In genomic region chr19:6979001-6979479, GRCm38 (mm10) we compare ENCODE assay signal across 9 mouse cellular contexts. TPM values are rescaled to one million over a fixed set of nuclear protein-coding genes. Genes with fewer than 3 reads are reported as not detected.
DNase-seq lines count a peak whose midpoint lies in the region; ATAC-seq and TF ChIP-seq lines count a peak whose summit lies in the region.
"Had no signal": no experiment of that assay in that cellular context is flagged by ENCODE, and none has a peak within 500 bp of the region (broad histone marks: within the 10 kb centered on the region; RNA-seq: fewer than 3 reads in every experiment).

No protein-coding gene starts in this region.

- peak; percentile 59 to 65 for DNase-seq in cerebellum, adult 2 months
- DNase-seq in cerebellum, adult 11-12 months, result no peak
- peak in 1 of 2 experiments; percentile 32 for DNase-seq in spleen, adult 2 months (ENCODE audit: low read depth in 1 of 2, low spot score in 2 of 2)
- DNase-seq in spleen, postnatal 10 days (ENCODE audit: low spot score in 2 of 2), result no peak
- DNase-seq in kidney, postnatal 14 days, result peak; percentile 43
- no peak for DNase-seq in retina, embryonic 14.5 days (ENCODE audit: low spot score)

- peaks cover 4% of the 10 kb centered on the region; the same call in 1 of the 2 replicates for H3K36me3 ChIP-seq in spleen, adult 2 months (ENCODE audit: control insufficient read depth, insufficient read depth, low read length)
- peaks cover 8% of the 10 kb centered on the region for H3K36me3 ChIP-seq in forebrain, embryonic 16.5 days (ENCODE audit: control insufficient read depth, insufficient read depth)
- H3K36me3 ChIP-seq in midbrain, embryonic 13.5 days, result peaks cover 34% of the 10 kb centered on the region

- H3K9me3 ChIP-seq in forebrain, embryonic 16.5 days (ENCODE audit: control insufficient read depth, low read length), result no peaks in the 10 kb centered on the region
- no peaks in the 10 kb centered on the region for H3K9me3 ChIP-seq in midbrain, embryonic 13.5 days

- H3K27ac ChIP-seq in cerebellum, adult 2 months (ENCODE audit: insufficient read depth, low read length), result no peak overlapping the region
- peak overlapping the region; percentile 80 for H3K27ac ChIP-seq in spleen, adult 2 months (ENCODE audit: insufficient read depth, low read length)
- peak overlapping the region; percentile 95 for H3K27ac ChIP-seq in forebrain, embryonic 16.5 days (ENCODE audit: low read length)
- H3K27ac ChIP-seq in midbrain, embryonic 13.5 days, result peak overlapping the region; percentile 97

- H3K4me1 ChIP-seq in cerebellum, adult 2 months (ENCODE audit: control insufficient read depth, insufficient read depth, low read length), result peaks cover 8% of the 10 kb centered on the region; the same call in 1 of the 2 replicates
- peaks cover 14% of the 10 kb centered on the region for H3K4me1 ChIP-seq in spleen, adult 2 months (ENCODE audit: control insufficient read depth, insufficient read depth, insufficient read length)
- peaks cover 42% of the 10 kb centered on the region for H3K4me1 ChIP-seq in forebrain, embryonic 16.5 days (replicated peaks; ENCODE audit: control insufficient read depth, insufficient read depth, low read length)
- peaks cover 49% of the 10 kb centered on the region for H3K4me1 ChIP-seq in midbrain, embryonic 13.5 days (replicated peaks)

- peak overlapping the region; percentile 75 for H3K4me2 ChIP-seq in forebrain, embryonic 16.5 days (ENCODE audit: low read length)
- peak overlapping the region; percentile 87 for H3K4me2 ChIP-seq in midbrain, embryonic 13.5 days (replicated peaks)

- no peaks in the 10 kb centered on the region for H3K27me3 ChIP-seq in cerebellum, adult 2 months (ENCODE audit: control insufficient read depth, insufficient read depth, low read length)
- no peaks in the 10 kb centered on the region for H3K27me3 ChIP-seq in spleen, adult 2 months (ENCODE audit: control insufficient read depth, insufficient read depth, low read length)
- H3K27me3 ChIP-seq in forebrain, embryonic 16.5 days (replicated peaks; ENCODE audit: control insufficient read depth, insufficient read depth, low read length), result no peaks in the 10 kb centered on the region
- H3K27me3 ChIP-seq in midbrain, embryonic 13.5 days, result no peaks in the 10 kb centered on the region
- H3K27me3 ChIP-seq: Patski had no signal

- ATAC-seq in forebrain, embryonic 16.5 days, result no peak
- ATAC-seq in midbrain, embryonic 13.5 days, result 0 out of 2 replicates have a peak, but pooled peaks have one; percentile 0

- no peak for TF ChIP-seq CTCF in cerebellum, adult 2 months (IDR thresholded peaks at IDR 0.05; ENCODE audit: borderline replicate concordance, insufficient read depth, low read depth, low read length)
- no peak for TF ChIP-seq CTCF in spleen, adult 2 months (IDR thresholded peaks at IDR 0.05; ENCODE audit: extremely low read depth, insufficient read depth, insufficient read length, insufficient replicate concordance)

- H3K9ac ChIP-seq in forebrain, embryonic 16.5 days (replicated peaks; ENCODE audit: low read depth, low read length), result peak overlapping the region; percentile 60
- H3K9ac ChIP-seq in midbrain, embryonic 13.5 days (replicated peaks), result peak overlapping the region; percentile 79

- 4% methylated on average over 11 of the region's 11 CpGs for WGBS in cerebellum, adult 2 months
- WGBS in spleen, adult 2 months, result 21% methylated on average over 11 of the region's 11 CpGs
- WGBS in forebrain, embryonic 16.5 days, result 11% methylated on average over 11 of the region's 11 CpGs
- 9% methylated on average over 11 of the region's 11 CpGs for WGBS in midbrain, embryonic 13.5 days

- no peak for TF ChIP-seq POLR2A in cerebellum, adult 2 months (IDR thresholded peaks at IDR 0.05; ENCODE audit: borderline replicate concordance, insufficient read depth, low read length)
- TF ChIP-seq POLR2A in spleen, adult 2 months (IDR thresholded peaks at IDR 0.05; ENCODE audit: low read depth, low read length), result no peak

- H3K4me3 ChIP-seq in cerebellum, adult 2 months (replicated peaks; ENCODE audit: insufficient read depth, low read depth, low read length), result peak overlapping the region; percentile 59
- peak overlapping the region; percentile 64 for H3K4me3 ChIP-seq in spleen, adult 2 months (ENCODE audit: extremely low read depth, insufficient read depth, insufficient read length)
- peak overlapping the region; percentile 80 for H3K4me3 ChIP-seq in forebrain, embryonic 16.5 days (replicated peaks; ENCODE audit: low read length)
- H3K4me3 ChIP-seq in midbrain, embryonic 13.5 days (replicated peaks), result peak overlapping the region; percentile 65

RNA-seq across cellular contexts. Expression of gene Fkbp2, which starts 1.3 kb away (rescaled TPM):
- polyA plus RNA-seq in cerebellum, adult 2 months (2012; rRNA removed), result 214 and 257 TPM in 2 replicates
- 22.1 and 26.2 TPM in 2 replicates for polyA plus RNA-seq in spleen, adult 2 months (2012; rRNA removed)
- 73.8 and 101 TPM in 2 replicates for polyA plus RNA-seq in forebrain, embryonic 16.5 days (2015; fragmentation: Nextera tagmentation; extraction: Ambion mirVana)
- 88.5 and 100 TPM in 2 replicates for polyA plus RNA-seq in midbrain, embryonic 13.5 days (2015; fragmentation: Nextera tagmentation; extraction: Ambion mirVana)

RNA-seq across cellular contexts. Expression of gene Plcb3, which starts 2.8 kb away (rescaled TPM):
- polyA plus RNA-seq in cerebellum, adult 2 months (2012; rRNA removed), result 53.2 and 57.6 TPM in 2 replicates
- polyA plus RNA-seq in spleen, adult 2 months (2012; rRNA removed), result 31.5 and 31.7 TPM in 2 replicates
- polyA plus RNA-seq in forebrain, embryonic 16.5 days (2015; fragmentation: Nextera tagmentation; extraction: Ambion mirVana), result 11.5 and 12.3 TPM in 2 replicates
- 9.6 and 11.6 TPM in 2 replicates for polyA plus RNA-seq in midbrain, embryonic 13.5 days (2015; fragmentation: Nextera tagmentation; extraction: Ambion mirVana)

RNA-seq across cellular contexts. Expression of gene Ppp1r14b, which starts 4.3 kb away (rescaled TPM):
- polyA plus RNA-seq in cerebellum, adult 2 months (2012; rRNA removed), result 50.1 and 51.7 TPM in 2 replicates
- 69.0 and 82.5 TPM in 2 replicates for polyA plus RNA-seq in spleen, adult 2 months (2012; rRNA removed)
- 132 and 140 TPM in 2 replicates for polyA plus RNA-seq in forebrain, embryonic 16.5 days (2015; fragmentation: Nextera tagmentation; extraction: Ambion mirVana)
- polyA plus RNA-seq in midbrain, embryonic 13.5 days (2015; fragmentation: Nextera tagmentation; extraction: Ambion mirVana), result 116 and 151 TPM in 2 replicates

RNA-seq across cellular contexts. Expression of gene Vegfb, which starts 8.4 kb away (rescaled TPM):
- 90.4 and 100.0 TPM in 2 replicates for polyA plus RNA-seq in cerebellum, adult 2 months (2012; rRNA removed)
- 20.7 and 23.9 TPM in 2 replicates for polyA plus RNA-seq in spleen, adult 2 months (2012; rRNA removed)
- polyA plus RNA-seq in forebrain, embryonic 16.5 days (2015; fragmentation: Nextera tagmentation; extraction: Ambion mirVana), result 42.5 and 44.6 TPM in 2 replicates
- polyA plus RNA-seq in midbrain, embryonic 13.5 days (2015; fragmentation: Nextera tagmentation; extraction: Ambion mirVana), result 23.2 and 28.3 TPM in 2 replicates

RNA-seq across cellular contexts. Expression of gene Dnajc4, which starts 13.3 kb away (rescaled TPM):
- polyA plus RNA-seq in cerebellum, adult 2 months (2012; rRNA removed), result 63.6 and 66.4 TPM in 2 replicates
- 24.1 and 25.3 TPM in 2 replicates for polyA plus RNA-seq in spleen, adult 2 months (2012; rRNA removed)
- polyA plus RNA-seq in forebrain, embryonic 16.5 days (2015; fragmentation: Nextera tagmentation; extraction: Ambion mirVana), result 18.3 and 23.3 TPM in 2 replicates
- polyA plus RNA-seq in midbrain, embryonic 13.5 days (2015; fragmentation: Nextera tagmentation; extraction: Ambion mirVana), result 24.2 and 25.4 TPM in 2 replicates

Comparison
In these comparisons a context has a peak if more than half of its experiments do, and no peak if none do; other contexts are left out.
1. DNase-seq: peak in cerebellum, adult 2 months (2 of 2) and kidney, postnatal 14 days (single experiment); none in cerebellum, adult 11-12 months (single experiment), spleen, postnatal 10 days (0 of 2) and retina, embryonic 14.5 days (single experiment).
2. Peak in every context shown above with its lines, with median percentiles within 50 percentile points of each other: H3K4me3 ChIP-seq.